Mouse (Mus musculus): ENCODE measurements around the gene Mbd5. TPM values are rescaled to one million over a fixed set of nuclear protein-coding genes. Genes with fewer than 3 reads are reported as not detected.
"Not testable (repeated sequence)": the region's sequence is repeated elsewhere in the genome, so short reads cannot be mapped to it uniquely, and the experiment has no call there.

Mbd5 gene
- polyA plus RNA-seq, 1 experiment from 2014 or later, result 23.1 TPM

- peaks cover 3% of the 10 kb centered on the region; the same call in 1 of the 2 replicates for H3K9me3 ChIP-seq (replicated peaks)
- no peak overlapping the region for H3K4me3 ChIP-seq
- H3K4me2 ChIP-seq, result no peak overlapping the region
- WGBS, result 75% methylated on average over 5 of the region's 5 CpGs
- H3K9ac ChIP-seq, result no peak overlapping the region
- no peaks in the 10 kb centered on the region for H3K27me3 ChIP-seq (replicated peaks)
- H3K27ac ChIP-seq (ENCODE audit: poor library complexity, severe bottlenecking), result no peak overlapping the region
- no peak for ATAC-seq (ENCODE audit: insufficient number of reproducible peaks, low FRiP score)
- H3K4me1 ChIP-seq (replicated peaks), result no peaks in the 10 kb centered on the region
- peaks cover 7% of the 10 kb centered on the region for H3K36me3 ChIP-seq
These were observed 211.1 kb downstream of the Mbd5 start for GRCm38 (mm10) chr2:49160232-49160947.

- Histone ChIP-seq H3K9me3 (replicated peaks) (no peaks in the 10 kb centered on the region), H3K27ac (ENCODE audit: poor library complexity, severe bottlenecking) (no peak overlapping the region), H3K4me3 (no peak overlapping the region), H3K4me1 (replicated peaks) (no peaks in the 10 kb centered on the region), H3K36me3 (0 out of 2 replicates have a peak, but pooled peaks cover 6% of the 10 kb centered on the region), H3K27me3 (replicated peaks) (no peaks in the 10 kb centered on the region), H3K9ac (no peak overlapping the region), H3K4me2 (no peak overlapping the region)
- no peak for ATAC-seq (ENCODE audit: insufficient number of reproducible peaks, low FRiP score)
- WGBS, result 86% methylated on average over 3 of the region's 3 CpGs
These were observed 220.5 kb downstream of the Mbd5 start for GRCm38 (mm10) chr2:49169766-49170165.

DNA sequence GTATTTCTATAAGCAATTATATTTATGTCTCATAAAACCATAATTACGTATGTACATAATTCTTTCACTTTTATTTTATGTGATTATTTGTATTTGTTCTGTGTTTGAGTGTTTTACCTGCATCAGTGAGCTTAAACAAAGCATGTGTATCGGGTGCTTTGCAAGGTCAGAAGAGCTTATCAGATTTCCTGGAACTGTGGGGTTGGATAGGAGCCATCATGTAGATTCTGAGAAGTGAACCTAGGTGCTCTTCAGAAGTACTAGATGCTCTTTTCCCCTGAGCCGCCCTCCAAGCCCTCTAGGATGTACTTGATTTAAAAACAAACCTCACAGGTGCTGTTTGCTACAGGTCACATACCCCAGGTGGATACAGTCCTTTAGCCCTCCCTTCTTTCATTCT, 227.7 kb downstream of the Mbd5 start:
- H3K9me3 ChIP-seq (replicated peaks), result no peaks in the 10 kb centered on the region
- no peak overlapping the region for H3K9ac ChIP-seq
- no peak for ATAC-seq (ENCODE audit: insufficient number of reproducible peaks, low FRiP score)
- H3K4me1 ChIP-seq (replicated peaks), result no peaks in the 10 kb centered on the region
- peaks cover 5% of the 10 kb centered on the region; the same call in 1 of the 2 replicates for H3K36me3 ChIP-seq
- WGBS, result 82% methylated on average over 3 of the region's 3 CpGs
- no peak overlapping the region for H3K4me3 ChIP-seq
- H3K27me3 ChIP-seq (replicated peaks), result no peaks in the 10 kb centered on the region
- H3K4me2 ChIP-seq, result no peak overlapping the region
- no peak overlapping the region for H3K27ac ChIP-seq (ENCODE audit: poor library complexity, severe bottlenecking)

GRCm38 (mm10) chr2:49190984-49191383, 241.7 kb downstream of the Mbd5 start:
- no peak for ATAC-seq (ENCODE audit: insufficient number of reproducible peaks, low FRiP score)
- Histone ChIP-seq H3K36me3 (no peaks in the 10 kb centered on the region), H3K27ac (ENCODE audit: poor library complexity, severe bottlenecking) (no peak overlapping the region), H3K9me3 (replicated peaks) (no peaks in the 10 kb centered on the region), H3K27me3 (replicated peaks) (no peaks in the 10 kb centered on the region), H3K4me3 (no peak overlapping the region), H3K4me1 (replicated peaks) (no peaks in the 10 kb centered on the region), H3K4me2 (no peak overlapping the region), H3K9ac (no peak overlapping the region)
- WGBS, result 75% methylated on average over 2 of the region's 2 CpGs

- no peaks in the 10 kb centered on the region for H3K4me1 ChIP-seq (replicated peaks)
- no peak for ATAC-seq (ENCODE audit: insufficient number of reproducible peaks, low FRiP score)
- H3K4me3 ChIP-seq, result no peak overlapping the region
- H3K4me2 ChIP-seq, result no peak overlapping the region
- no peaks in the 10 kb centered on the region for H3K27me3 ChIP-seq (replicated peaks)
- no peaks in the 10 kb centered on the region for H3K9me3 ChIP-seq (replicated peaks)
- no peak overlapping the region for H3K9ac ChIP-seq
- no peaks in the 10 kb centered on the region for H3K36me3 ChIP-seq
- 93% methylated on average over 3 of the region's 3 CpGs for WGBS
- no peak overlapping the region for H3K27ac ChIP-seq (ENCODE audit: poor library complexity, severe bottlenecking)
These were observed 242.4 kb downstream of the Mbd5 start for GRCm38 (mm10) chr2:49191695-49192094.

DNA sequence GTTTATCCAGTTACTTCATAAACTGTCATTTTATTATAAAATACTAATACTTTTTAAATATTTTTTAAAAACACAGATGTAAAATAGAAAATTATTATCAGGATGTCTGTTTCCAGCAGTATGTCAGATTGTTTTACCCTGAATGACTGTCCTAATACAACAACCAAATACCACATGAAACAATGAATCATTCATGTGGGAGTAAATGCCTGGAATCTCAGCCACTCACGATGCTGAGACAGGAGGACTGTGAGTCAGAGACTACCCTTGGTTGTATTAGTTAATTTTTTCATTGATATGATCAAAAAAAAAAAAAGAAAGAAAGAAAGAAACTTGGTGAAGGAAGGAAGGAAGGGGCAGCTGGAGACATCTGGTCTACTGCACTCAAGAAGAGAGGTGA, 254.8 kb downstream of the Mbd5 start:
- no peak overlapping the region for H3K4me3 ChIP-seq
- no peak overlapping the region for H3K27ac ChIP-seq (ENCODE audit: poor library complexity, severe bottlenecking)
- WGBS, result 71% methylated on average over 1 of the region's 1 CpGs
- no peaks in the 10 kb centered on the region for H3K27me3 ChIP-seq (replicated peaks)
- no peak for ATAC-seq (ENCODE audit: insufficient number of reproducible peaks, low FRiP score)
- no peaks in the 10 kb centered on the region for H3K36me3 ChIP-seq
- no peaks in the 10 kb centered on the region for H3K9me3 ChIP-seq (replicated peaks)
- H3K9ac ChIP-seq, result no peak overlapping the region
- H3K4me1 ChIP-seq (replicated peaks), result no peaks in the 10 kb centered on the region
- no peak overlapping the region for H3K4me2 ChIP-seq

- H3K27ac ChIP-seq (ENCODE audit: poor library complexity, severe bottlenecking); H3K4me3 ChIP-seq; H3K27me3 ChIP-seq (replicated peaks); ATAC-seq (ENCODE audit: insufficient number of reproducible peaks, low FRiP score); H3K9me3 ChIP-seq (replicated peaks); H3K36me3 ChIP-seq; H3K4me2 ChIP-seq; H3K4me1 ChIP-seq (replicated peaks); H3K9ac ChIP-seq: not testable (repeated sequence)
- 67% methylated on average over 1 of the region's 1 CpGs for WGBS
These were observed 256.4 kb downstream of the Mbd5 start for GRCm38 (mm10) chr2:49205692-49206091.

- no peak overlapping the region for H3K9ac ChIP-seq
- H3K4me2 ChIP-seq, result no peak overlapping the region
- no peaks in the 10 kb centered on the region for H3K27me3 ChIP-seq (replicated peaks)
- ATAC-seq (ENCODE audit: insufficient number of reproducible peaks, low FRiP score), result no peak
- H3K9me3 ChIP-seq (replicated peaks), result no peaks in the 10 kb centered on the region
- H3K36me3 ChIP-seq, result no peaks in the 10 kb centered on the region
- WGBS, result 88% methylated on average over 3 of the region's 3 CpGs
- no peaks in the 10 kb centered on the region for H3K4me1 ChIP-seq (replicated peaks)
- H3K4me3 ChIP-seq, result no peak overlapping the region
- H3K27ac ChIP-seq (ENCODE audit: poor library complexity, severe bottlenecking), result no peak overlapping the region
These were observed 260.0 kb downstream of the Mbd5 start for GRCm38 (mm10) chr2:49209349-49209748.

GRCm38 (mm10) chr2:49210408-49210807, 261.1 kb downstream of the Mbd5 start:
- Histone ChIP-seq H3K27me3 (replicated peaks) (no peaks in the 10 kb centered on the region), H3K27ac (ENCODE audit: poor library complexity, severe bottlenecking) (no peak overlapping the region), H3K36me3 (no peaks in the 10 kb centered on the region), H3K9ac (no peak overlapping the region), H3K9me3 (replicated peaks) (no peaks in the 10 kb centered on the region), H3K4me1 (replicated peaks) (no peaks in the 10 kb centered on the region), H3K4me3 (no peak overlapping the region), H3K4me2 (no peak overlapping the region)
- 97% methylated on average over 1 of the region's 1 CpGs for WGBS
- no peak for ATAC-seq (ENCODE audit: insufficient number of reproducible peaks, low FRiP score)

GRCm38 (mm10) chr2:49229725-49230124, 280.4 kb downstream of the Mbd5 start:
- no peak overlapping the region for H3K27ac ChIP-seq (ENCODE audit: poor library complexity, severe bottlenecking)
- H3K4me2 ChIP-seq, result no peak overlapping the region

GRCm38 (mm10) chr2:49234064-49234463, 284.8 kb downstream of the Mbd5 start:
- Histone ChIP-seq H3K4me2 (no peak overlapping the region), H3K4me3 (no peak overlapping the region), H3K9ac (no peak overlapping the region), H3K27me3 (replicated peaks) (no peaks in the 10 kb centered on the region), H3K9me3 (replicated peaks) (no peaks in the 10 kb centered on the region), H3K27ac (ENCODE audit: poor library complexity, severe bottlenecking) (no peak overlapping the region), H3K36me3 (peaks cover 3% of the 10 kb centered on the region; the same call in 1 of the 2 replicates), H3K4me1 (replicated peaks) (no peaks in the 10 kb centered on the region)
- WGBS, result 85% methylated on average over 2 of the region's 2 CpGs
- ATAC-seq (ENCODE audit: insufficient number of reproducible peaks, low FRiP score), result no peak

More at GRCm38 (mm10) chr2:49229725-49230124, 280.4 kb downstream of the Mbd5 start:
- Histone ChIP-seq H3K4me3 (no peak overlapping the region), H3K27me3 (replicated peaks) (no peaks in the 10 kb centered on the region), H3K9ac (no peak overlapping the region), H3K9me3 (replicated peaks) (no peaks in the 10 kb centered on the region), H3K36me3 (no peaks in the 10 kb centered on the region), H3K4me1 (replicated peaks) (no peaks in the 10 kb centered on the region)
- ATAC-seq (ENCODE audit: insufficient number of reproducible peaks, low FRiP score), result no peak

- Histone ChIP-seq H3K27me3 (replicated peaks) (no peaks in the 10 kb centered on the region), H3K36me3 (no peaks in the 10 kb centered on the region), H3K9ac (no peak overlapping the region), H3K9me3 (replicated peaks) (no peaks in the 10 kb centered on the region), H3K4me2 (no peak overlapping the region), H3K27ac (ENCODE audit: poor library complexity, severe bottlenecking) (no peak overlapping the region), H3K4me1 (replicated peaks) (no peaks in the 10 kb centered on the region), H3K4me3 (no peak overlapping the region)
- 82% methylated on average over 4 of the region's 4 CpGs for WGBS
- ATAC-seq (ENCODE audit: insufficient number of reproducible peaks, low FRiP score), result no peak
These were observed 292.4 kb downstream of the Mbd5 start for GRCm38 (mm10) chr2:49241715-49242114.
